Mouse (Mus musculus) heart, adult 2 months (tissue): ENCODE data around the gene Rxra.

Experiments used
- CTCF ChIP-seq: fragments of 200-600 bp; IDR thresholded peaks from 2 replicates; pipeline ENCODE4 v1.8.1; 2022; ENCODE audit warnings: antibody characterized with exemption, mild to moderate bottlenecking, moderate library complexity
- EP300 ChIP-seq: fragments of 200-500 bp; IDR thresholded peaks from 2 replicates; pipeline ENCODE4 v1.6.1; 2011; ENCODE audit warnings: low read depth, low read length, control low read depth; ENCODE audit not compliant: insufficient read depth
- POLR2A ChIP-seq: fragments of 200-500 bp; IDR thresholded peaks from 2 replicates; pipeline ENCODE4 v1.6.1; 2011; ENCODE audit warnings: mild to moderate bottlenecking, low read depth, low read length, control low read depth; ENCODE audit not compliant: insufficient read depth

DNA sequence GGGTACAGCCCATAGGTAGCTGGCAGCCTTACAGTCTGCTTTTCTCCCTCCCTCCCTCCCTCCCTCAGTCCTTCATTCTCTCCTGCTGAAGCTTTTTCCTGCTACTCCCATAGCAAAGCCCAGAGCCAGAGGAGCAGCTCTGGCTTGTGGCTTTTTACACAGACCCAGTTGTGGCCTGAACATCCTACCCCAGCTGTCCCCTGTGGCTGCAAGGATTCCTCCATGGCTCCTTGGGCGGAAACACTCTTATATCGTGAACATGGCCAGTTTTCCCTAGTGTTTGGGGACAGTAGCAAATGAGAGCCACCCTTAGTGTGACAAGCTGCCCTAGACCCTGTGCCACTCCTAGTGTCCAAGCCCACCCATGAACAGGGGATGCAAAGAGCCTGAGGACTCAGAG is 58.6 kb downstream of the Rxra start:
- TF ChIP-seq CTCF: no peak
- no peak for TF ChIP-seq POLR2A
- no peak for TF ChIP-seq EP300
